Mouse (Mus musculus): ENCODE data around the gene Polr2j.

Polr2j gene

DNA sequence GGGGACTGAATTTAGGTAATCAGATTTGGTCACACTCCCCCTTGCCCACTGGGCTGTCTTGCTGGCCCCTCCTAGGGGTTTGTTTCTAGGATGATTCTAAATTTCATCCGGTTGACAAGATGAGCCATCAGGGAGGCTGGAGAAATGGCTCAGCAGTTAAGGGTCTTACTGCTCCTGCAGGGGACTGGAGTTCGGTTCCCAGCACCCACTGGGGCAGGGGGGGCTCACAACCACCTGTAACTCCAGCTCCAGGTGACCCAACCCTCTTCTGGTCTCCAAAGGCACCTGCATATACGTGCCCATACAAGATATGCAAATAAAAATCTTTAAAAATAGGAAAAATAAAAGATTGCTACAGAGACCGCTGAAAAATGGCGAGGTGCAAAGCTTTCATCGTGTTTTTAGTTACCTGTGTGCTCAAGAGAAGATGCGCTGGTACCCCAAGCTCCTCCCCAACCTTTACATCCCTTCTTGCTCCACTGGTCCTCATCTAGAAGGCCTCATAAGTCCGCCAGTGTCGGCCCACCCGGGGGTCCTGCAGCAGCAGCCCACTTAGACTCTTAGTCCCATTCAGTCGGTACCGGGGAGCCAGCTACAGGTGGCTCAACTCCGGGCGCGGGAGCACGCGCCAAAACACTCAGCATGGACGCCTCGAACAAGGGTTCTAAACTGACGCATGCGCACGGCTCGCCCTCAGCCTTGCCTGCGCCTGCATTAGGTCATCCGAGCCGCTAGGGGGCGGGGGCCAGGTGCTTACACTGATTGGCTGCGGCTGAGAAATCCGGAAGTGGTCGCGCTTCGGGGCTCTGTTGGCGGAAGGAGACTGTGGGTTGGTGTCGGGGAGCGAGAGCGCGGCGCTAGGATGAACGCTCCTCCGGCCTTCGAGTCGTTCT, at the start of gene Polr2j:
Gene Polr2j, plus strand, starts transcription at position 741 of the 893 bp plus-strand sequence.
- in situ Hi-C loops (cut with MboI, MseI), result no loop called here

DNA sequence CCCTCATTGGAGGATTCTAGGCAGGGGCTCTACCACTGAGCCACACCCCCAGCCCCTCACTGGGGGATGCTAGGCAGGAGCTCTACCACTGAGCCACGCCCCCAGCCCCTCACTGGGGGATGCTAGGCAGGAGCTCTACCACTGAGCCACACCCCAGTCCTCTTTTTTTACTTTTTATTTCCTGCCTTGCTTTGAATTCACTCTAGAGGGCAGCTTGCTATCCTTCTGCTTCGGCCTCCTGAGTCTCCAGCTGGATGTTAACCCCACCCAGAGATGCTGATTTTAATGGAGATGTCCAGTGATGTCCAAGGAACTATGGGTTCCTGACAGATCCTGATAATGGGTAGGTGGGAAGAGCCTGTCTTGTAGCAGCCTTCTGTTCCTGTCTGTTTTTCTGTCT, 47.0 kb upstream of the Polr2j start:
- in situ Hi-C loops (cut with MboI, MseI), result no loop called here

DNA sequence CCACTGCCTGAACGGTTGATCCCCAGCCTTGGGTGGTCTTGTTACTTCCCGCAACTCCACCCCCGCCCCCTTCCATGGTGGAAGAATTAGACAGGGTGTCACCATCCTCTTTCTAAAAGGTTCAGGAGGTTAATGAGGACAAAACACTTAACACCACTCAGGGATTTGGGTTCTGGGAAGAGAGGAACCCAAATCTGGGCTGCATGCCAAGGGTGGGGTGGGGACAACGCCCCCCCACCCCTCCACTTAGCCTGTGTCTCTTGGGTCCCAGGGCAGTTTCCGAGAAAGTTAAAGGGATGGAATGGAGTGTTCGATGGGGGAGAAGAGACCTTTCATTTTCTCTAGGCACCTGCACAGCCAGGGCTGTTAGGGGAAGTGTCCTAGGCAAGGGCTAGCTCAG, 43.4 kb upstream of the Polr2j start:
- in situ Hi-C loops (cut with MboI, MseI), result no loop called here

DNA sequence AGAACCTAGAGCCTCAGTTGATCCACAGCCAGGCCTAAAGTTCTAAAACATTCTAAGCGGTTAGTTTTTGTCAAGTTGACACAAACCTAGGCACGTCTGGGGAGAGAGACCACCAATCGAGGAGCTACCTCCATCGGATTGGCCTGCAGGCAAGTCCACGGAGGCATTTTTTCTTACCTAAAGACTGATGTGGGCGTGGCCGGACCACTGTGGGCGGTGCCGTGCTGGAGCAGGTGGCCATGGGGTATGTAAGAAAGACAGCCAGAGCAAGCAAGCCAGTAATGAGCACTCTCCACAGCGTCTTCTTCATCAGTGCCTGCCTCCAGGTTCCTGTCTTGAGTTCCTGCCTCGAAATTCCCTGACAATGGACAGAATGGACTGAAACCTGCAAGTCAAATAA, 42.9 kb upstream of the Polr2j start:
- in situ Hi-C loops (cut with MboI, MseI), result no loop called here

DNA sequence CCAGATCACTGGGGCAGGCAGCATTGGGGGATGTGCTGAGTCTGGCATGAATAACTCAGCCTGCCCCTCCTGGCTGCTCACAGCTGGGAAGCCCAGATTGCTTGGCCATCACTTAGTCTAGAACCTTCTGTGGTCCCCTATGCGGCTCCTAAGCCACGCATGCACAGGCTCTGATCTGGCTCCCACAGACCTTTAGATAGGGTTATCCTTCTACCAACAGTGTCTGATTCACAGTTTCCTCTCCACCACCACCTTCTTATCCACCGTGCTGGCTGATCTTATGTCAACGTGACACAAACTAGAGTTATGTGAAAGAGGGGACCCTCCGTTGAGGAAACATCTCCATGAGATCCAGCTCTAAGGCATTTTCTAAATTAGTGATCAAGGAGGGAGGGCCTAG, 41.4 kb upstream of the Polr2j start:
- in situ Hi-C loops (cut with MboI, MseI), result no loop called here

DNA sequence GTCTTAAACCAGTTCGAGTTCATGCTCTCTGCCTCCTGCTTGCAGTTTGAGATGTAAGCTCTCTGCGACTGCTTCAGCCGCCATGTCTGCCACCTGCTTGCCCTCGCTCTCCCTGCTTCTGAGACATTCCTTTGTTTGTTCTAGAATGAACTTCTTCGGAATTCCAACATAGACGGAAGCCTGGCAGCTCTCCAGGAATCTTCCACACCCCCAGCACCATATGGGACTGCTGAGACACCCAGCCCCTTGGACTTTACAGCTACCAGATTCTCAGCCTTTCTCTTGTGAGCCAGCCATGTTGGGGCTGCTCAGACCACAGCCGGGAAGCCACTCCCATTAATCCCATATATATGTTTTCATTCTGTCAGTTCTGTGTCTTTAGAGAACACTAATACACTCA, 40.1 kb upstream of the Polr2j start:
- in situ Hi-C loops (cut with MboI, MseI), result no loop called here

DNA sequence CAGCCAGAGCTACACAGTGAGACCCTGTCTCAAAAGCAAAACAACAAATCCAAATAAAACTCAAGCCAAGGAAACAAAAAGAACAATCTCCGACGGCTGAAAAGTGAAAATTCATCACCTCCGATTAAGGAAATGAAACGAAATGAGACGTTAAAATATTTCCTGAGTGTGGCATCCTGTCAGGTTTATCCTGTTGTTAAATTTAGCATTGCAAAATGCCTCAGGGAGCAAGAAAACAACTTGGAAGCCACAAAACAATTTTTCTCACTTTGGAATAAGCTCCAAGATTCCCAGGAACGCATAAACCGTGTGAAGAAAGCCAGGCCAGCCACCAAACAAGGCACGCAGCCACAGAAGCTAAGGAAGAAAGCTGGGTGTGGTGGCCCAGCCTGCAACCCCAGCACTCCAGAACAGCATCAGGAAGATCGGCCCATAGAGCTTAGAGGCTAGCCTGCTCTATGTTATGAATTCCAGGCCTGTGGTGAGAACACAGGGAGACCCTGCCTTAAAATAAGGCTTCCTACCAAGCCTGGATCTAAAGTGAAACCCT, 39.4 kb upstream of the Polr2j start:
- in situ Hi-C loops (cut with MboI, MseI), result no loop called here

DNA sequence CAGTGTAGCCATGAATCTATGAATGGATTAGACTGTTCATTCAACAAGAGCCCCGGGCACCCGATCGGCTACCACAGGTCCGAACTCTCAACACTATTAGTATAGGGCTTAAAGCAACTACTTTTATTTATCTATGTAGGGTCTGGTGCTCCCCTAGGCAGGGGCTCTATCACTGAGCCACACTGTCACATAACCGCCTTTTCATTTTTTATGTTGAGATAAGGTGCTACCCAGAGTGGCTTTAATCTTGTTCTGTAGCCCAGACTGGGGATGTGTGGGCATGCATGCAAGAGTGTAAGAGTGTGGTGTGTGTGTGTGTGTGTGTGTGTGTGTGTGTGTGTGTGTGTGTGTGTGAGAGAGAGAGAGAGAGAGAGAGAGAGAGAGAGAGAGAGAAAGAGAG, 38.3 kb upstream of the Polr2j start:
- in situ Hi-C loops (cut with MboI, MseI), result no loop called here

DNA sequence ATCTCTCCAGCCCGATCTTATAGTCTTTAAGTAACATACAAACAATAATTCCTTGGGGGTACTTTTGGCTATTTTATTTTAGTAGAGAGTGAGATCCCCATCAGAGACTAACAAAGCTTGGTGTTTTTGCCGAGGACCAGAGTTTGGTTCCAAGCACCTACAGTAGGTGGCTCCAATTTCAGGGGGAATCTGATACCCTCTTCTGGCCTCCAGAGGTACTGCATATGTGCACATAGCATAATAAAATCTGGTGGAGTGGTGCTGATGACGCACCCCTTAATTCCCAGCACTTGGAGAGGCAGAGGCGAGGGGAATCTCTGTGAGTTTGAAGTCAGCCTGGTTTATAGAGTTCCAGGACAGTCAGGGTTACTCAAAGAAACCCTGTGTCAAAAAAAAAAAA, 34.1 kb upstream of the Polr2j start:
- in situ Hi-C loops (cut with MboI, MseI), result no loop called here

DNA sequence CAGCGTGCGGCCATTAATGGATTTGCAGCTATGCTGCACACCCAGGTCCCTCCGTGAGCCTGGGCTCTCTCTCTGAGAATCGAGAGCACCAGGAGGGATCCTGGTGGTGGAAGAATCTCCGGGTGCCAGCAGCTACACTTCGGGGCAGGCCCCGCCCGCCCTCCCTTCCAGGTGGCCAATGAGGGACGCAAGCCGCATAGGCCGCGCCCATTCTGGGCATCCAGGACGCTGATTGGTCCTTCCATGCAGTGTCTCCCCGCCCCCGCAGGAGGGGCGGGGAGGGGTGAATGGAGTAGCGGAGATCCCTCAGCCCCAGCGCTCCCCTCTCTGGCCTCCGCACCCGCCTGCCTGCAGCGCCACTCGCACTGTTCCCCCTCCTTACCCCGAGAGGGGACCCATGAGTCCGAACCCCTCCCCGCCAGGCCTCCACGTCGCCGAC, 32.7 kb upstream of the Polr2j start, which contains the start of gene Rasa4:
Gene Rasa4, plus strand, starts transcription at position 248 of the 439 bp plus-strand sequence.
- in situ Hi-C loops (cut with MboI, MseI), result no loop called here

DNA sequence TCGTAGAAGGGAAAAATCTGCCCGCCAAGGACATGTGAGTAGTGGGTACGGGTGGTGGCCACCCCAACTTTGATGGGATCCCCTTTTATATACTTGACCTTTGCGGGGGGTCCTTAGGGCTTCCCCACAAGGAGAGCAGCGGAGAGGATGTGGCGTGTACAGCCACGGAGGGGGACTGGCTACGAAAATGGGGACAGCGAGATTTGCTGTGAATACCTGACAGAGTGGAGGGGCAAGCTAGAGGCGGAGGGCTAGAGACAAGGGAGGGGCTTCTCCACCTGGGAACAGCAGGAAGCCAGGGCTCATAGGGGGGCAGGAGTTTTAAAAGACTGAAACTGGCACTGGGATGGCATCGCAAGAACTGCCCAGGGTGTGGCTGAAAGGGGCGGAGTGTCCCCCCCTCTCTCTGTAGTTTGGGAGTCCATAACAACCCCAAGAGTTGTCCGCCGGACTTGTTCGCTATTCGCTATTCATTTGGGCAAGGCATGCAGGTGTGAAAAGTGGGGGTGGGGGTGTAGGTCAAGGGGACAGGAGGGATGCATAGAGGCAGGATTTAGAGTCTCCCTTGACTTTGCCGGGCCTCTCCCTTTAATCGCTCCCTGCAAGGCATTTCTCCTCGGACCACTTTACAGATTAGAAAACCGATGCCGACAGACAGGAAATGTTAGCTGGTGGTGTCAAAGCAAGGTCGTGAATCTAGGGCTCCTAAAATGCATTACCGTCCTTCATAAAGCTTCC, 32.1 kb upstream of the Polr2j start:
- in situ Hi-C loops (cut with MboI, MseI), result no loop called here

DNA sequence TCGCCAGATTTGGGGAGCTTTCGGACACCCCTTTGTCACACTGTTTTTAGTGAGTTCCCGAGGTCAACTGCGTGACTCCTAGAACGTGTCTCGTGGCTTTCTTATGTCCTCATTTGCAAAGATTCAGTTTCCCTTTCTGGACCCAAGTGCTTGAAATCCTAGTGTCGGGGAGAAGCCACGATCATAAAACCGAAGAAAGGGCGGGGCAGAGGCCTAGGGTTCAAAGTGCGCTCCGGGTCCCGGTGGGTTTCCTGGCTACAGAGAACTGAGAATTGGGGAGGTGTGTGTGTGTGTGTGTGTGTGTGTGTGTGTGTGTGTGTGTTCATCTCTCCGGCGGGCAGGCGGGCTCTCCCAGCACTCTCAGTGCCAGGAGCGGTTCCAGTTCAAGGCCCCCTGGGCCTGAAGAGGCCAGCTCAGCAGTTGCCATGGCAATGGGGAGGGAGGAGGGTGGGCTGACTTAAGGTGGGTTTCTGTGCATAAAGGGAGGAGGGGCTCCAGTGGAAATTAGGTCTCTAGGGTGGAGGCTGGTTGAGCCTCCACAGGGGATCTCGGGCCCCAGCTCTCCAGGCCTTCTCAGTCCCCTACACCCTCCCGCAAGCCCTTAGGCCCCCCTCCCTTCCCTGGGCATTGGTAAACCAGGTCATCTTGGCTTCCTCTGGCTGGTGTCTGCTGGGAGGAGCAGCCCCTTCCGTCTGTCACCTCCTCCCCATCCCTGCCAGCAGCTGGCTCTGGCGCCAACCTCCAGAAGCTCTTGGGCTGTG, 31.4 kb upstream of the Polr2j start:
- in situ Hi-C loops (cut with MboI, MseI), result no loop called here

DNA sequence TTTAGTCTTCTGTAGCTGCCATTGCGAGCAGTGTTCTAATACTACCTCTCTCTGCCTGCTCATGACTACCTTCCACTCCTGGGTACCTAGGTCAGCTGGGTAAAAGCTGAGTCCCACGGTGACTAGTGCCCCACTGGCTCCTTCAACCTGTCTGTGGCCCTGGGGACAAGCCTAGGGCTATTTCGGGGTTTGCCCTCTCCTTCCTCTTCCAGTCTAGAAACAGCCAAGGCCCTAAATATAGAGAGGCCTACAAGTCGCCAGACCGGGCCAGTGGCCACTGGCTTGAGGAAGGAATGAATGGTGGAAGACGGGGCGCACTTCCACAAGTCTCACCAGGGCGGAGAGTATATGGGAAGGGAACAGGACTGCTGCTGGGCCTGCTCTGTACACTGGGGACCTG, 30.1 kb upstream of the Polr2j start:
- in situ Hi-C loops (cut with MboI, MseI), result no loop called here

DNA sequence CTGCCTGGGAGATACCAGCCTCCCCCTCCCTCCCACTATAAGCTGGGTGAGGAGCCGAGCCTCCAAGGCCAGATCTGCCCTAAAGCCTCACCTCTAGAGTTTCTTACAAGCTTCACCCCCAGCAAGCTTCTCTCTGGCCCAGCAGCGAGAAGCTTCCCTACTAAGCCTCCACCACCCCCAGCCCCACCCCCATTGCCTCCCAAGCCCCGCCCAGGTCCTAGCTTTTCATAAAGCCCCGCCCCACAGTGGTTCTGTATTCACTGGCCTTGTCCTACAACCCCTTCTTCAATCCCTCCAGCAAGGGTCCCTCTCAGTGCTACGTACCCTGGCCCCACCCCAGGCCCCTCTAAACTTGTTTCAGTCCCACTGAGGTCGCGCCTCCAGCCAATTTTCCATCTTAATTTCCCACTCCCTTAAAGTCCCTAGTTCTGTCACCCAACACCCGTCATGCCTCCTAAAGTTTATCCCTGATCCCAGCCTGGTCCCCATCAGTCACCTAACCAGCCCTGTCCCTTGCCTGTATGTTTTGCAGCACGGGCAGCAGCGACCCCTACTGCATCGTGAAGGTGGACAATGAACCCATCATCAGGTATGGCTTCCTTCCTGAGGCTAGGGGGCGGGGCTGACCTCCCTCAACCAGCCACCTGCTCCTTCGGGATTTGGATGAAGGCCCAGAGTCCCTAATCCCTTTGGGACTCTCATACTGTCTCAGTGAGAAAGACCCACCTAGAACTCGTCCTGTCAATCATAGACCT, 27.4 kb upstream of the Polr2j start:
- in situ Hi-C loops (cut with MboI, MseI), result no loop called here

DNA sequence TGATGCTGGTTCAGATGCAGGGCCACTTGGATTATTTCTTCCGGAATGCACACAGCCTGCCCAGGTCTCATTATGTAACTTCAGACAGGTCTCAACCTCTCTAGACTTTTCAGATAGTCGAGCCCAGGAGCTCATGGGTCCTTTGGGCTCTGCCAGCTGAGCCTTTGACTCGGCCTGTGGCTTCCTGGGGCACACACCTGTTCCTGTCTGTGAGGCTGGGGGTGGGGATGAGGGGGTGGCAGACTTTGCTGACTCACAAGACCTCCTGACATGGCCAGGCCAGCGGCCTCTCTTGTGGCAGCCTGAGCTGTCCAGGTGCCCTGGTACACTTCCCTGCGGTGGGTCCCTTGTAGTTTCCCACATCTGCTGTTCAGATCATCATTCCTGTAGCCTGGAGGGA, 24.5 kb upstream of the Polr2j start:
- in situ Hi-C loops (cut with MboI, MseI), result no loop called here

DNA sequence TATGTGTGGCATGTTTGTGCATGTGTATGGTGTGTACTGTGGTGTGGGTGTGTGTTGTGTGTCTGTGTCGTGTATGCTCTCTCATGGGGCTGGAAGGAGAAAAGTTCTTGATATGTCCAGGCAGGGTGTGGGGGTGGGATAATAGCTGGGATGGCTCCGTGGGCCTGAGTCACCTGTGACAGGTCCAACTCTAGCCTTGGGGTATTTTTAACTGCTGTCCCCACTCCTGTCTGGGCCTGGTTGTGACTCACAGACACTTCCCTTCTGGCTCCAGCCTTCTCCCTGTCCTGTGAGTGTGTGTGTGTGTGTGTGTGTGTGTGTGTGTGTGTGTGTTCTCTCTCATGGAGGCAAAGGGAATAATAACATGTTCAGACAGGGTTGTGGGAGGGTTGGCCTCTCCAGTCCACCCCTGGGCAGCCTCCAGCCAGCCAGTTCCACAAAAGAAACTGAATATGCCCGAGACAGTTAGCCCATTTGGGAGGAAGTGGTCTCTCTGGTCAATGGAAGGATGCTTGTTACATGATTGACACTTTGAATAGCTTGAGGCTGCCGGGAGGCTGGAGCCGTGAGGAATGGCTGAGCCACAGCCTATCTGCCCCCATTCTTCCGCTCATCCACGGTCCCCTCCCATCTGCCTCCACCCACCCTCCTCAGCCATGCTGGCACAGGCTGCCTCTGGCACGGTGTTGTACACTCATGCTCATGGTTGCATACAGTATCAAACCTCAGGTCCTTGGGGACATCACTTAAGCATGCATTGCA, 22.0 kb upstream of the Polr2j start:
- in situ Hi-C loops (cut with MboI, MseI), result no loop called here

DNA sequence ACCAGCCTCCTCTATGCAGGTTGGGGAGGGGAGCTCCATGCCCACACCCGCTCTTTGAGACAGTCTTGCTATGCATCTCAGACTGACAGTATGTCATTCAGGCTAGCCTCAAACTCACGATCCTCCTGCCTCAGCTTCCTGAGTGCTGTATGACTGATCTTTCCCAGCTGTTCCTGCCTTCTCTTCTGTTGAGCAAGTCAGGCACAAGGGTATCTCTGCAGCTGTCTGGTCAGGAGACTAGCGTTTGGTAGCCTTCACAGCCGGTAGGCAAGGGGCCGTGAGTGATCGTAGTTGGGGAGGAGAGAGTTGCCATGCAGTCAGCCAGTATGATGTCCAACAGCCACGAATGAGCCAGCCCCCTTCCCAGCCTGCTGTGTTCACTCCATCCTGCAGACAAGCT, 21.3 kb upstream of the Polr2j start:
- in situ Hi-C loops (cut with MboI, MseI), result no loop called here

DNA sequence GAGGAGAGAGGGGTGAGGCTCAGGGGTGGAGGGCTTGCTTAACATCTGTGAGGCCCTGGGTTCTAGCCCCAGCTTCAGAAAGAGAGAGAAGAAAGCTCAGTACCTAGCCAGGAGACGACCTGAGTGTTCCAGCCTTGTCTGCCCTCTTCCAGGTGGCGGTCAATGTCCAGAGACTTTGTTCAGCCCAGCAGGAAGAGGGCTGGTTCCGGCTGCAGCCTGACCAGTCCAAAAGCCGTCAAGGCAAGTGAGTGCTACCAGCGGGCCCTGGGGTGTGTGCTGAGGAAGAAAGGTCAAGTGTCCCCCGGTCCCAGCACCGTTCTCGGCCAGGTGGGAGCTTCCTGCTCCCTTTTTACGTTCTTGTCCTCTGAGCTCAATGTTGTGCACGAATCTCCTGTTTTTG, 17.9 kb upstream of the Polr2j start:
- in situ Hi-C loops (cut with MboI, MseI), result no loop called here

DNA sequence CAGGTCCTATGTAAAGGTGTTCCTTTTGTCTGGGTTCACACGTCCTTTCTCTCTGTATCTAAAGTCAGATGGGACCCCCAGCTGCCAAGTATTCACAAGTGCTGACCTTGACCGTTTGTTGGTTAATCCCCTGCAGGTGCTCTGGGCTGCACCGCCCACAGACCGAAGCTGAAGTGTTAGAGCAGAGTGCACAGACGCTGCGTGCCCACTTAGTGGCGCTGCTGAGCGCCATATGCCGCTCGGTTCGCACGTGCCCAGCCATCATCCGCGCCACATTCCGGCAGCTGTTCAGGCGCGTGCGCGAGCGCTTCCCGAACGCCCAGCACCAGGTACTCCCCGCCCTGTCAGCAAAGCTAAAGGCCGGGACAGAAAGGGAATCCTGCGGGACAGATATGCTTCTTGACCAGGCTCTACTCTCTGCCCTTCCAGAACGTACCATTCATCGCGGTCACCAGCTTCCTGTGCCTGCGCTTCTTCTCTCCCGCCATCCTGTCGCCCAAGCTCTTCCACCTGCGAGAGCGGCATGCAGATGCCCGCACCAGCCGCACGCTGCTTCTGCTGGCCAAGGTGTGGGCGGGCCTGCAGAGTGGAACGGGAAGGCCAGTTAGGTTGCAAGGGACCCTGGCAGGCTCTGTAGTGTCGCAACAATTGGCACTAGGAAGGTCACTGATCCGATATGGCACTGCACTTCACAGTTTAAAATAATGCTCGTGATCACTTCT, 14.2 kb upstream of the Polr2j start:
- in situ Hi-C loops (cut with MboI, MseI), result loop anchor here (5.0 kb wide), 1 partner anchor 75 kb away; no protein-coding TSS in a partner anchor

DNA sequence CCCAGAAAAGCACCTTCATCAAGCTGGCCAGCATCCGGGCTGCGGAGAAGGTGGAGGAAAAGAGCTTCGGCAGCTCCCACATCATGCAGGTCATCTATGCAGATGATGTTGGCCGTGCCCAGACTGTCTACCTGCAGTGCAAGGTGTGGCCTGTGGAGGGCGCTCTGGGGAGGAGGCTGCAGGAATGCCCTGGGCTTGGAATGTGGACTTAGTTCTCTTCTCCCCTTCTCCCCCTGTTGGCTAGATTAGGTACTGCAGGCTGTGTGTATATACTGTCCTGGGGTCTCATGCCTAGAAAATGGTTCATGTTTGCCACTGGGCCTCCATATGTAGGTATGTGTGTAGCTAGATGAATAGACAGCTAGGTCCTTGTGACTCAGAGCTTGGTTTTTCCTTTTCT, 11.9 kb upstream of the Polr2j start:
- in situ Hi-C loops (cut with MboI, MseI), result loop anchor here (5.0 kb wide), 1 partner anchor 73 kb away; no protein-coding TSS in a partner anchor
